In the genomic region with DNA sequence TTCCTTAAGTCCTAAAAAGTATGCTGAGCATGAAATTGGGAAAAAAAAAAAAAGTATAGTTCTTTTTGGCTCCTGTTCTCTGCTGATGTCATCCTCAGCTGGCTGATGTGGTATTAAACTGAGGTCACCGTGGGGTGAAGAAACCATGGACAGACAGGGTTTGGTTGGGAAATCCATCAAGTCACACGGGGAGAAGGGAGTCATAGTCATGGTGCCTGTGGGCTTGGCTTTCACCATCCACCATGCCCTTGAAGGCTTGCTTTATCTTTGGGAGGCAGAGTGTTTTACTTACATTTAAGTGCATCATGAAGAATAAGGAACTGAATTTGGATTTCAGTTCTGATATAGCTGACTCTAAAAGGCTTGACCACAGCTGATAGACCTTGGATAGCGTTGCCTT, we compare ENCODE assay signal across 16 mouse cellular contexts. TPM values are rescaled to one million over a fixed set of nuclear protein-coding genes. Genes with fewer than 3 reads are reported as not detected.
A peak's percentile ranks its signal among the peaks of the same experiment; 100 is the strongest.
DNase-seq lines count a peak whose midpoint lies in the region; ATAC-seq lines count a peak whose summit lies in the region.
"Had no signal": no experiment of that assay in that cellular context is flagged by ENCODE, and none has a peak within 500 bp of the region (broad histone marks: within the 10 kb centered on the region; RNA-seq: fewer than 3 reads in every experiment).

No protein-coding gene starts in this region.

- no peaks in the 10 kb centered on the region for H3K9me3 ChIP-seq in heart, embryonic 11.5 days (replicated peaks; ENCODE audit: control insufficient read depth, low read length)
- no peaks in the 10 kb centered on the region for H3K9me3 ChIP-seq in intestine, embryonic 16.5 days (ENCODE audit: control insufficient read depth, low read length)
- H3K9me3 ChIP-seq: embryonic facial prominence, embryonic 10.5 days; forebrain, embryonic 10.5 days; hindbrain, embryonic 13.5 days had no signal

- no peaks in the 10 kb centered on the region for H3K4me1 ChIP-seq in heart, embryonic 11.5 days (ENCODE audit: control insufficient read depth, insufficient read depth, low read length)
- no peaks in the 10 kb centered on the region for H3K4me1 ChIP-seq in intestine, embryonic 16.5 days (ENCODE audit: control insufficient read depth, insufficient read depth, low read length)

- H3K9ac ChIP-seq in heart, embryonic 11.5 days (ENCODE audit: low read depth, low read length), result no peak overlapping the region
- no peak overlapping the region for H3K9ac ChIP-seq in intestine, embryonic 16.5 days (ENCODE audit: low read depth, low read length)
- H3K9ac ChIP-seq: hindbrain, embryonic 13.5 days had no signal

- H3K27me3 ChIP-seq in heart, embryonic 11.5 days (ENCODE audit: control insufficient read depth, insufficient read depth, low read length), result no peaks in the 10 kb centered on the region
- no peaks in the 10 kb centered on the region; the same call in 1 of the 2 replicates for H3K27me3 ChIP-seq in intestine, embryonic 16.5 days (replicated peaks; ENCODE audit: control insufficient read depth, insufficient read depth, low read length)
- H3K27me3 ChIP-seq: hindbrain, embryonic 13.5 days had no signal

- H3K4me3 ChIP-seq in heart, embryonic 11.5 days (ENCODE audit: low read depth, low read length), result no peak overlapping the region
- H3K4me3 ChIP-seq in intestine, embryonic 16.5 days (ENCODE audit: low read length), result no peak overlapping the region
- H3K4me3 ChIP-seq: embryonic facial prominence, embryonic 10.5 days; forebrain, embryonic 10.5 days; hindbrain, embryonic 13.5 days had no signal

- no peaks in the 10 kb centered on the region for H3K36me3 ChIP-seq in heart, embryonic 11.5 days (ENCODE audit: control insufficient read depth, insufficient read depth, low read length)
- no peaks in the 10 kb centered on the region for H3K36me3 ChIP-seq in intestine, embryonic 16.5 days (ENCODE audit: control insufficient read depth, insufficient read depth, low read length)
- H3K36me3 ChIP-seq: embryonic facial prominence, embryonic 10.5 days; forebrain, embryonic 10.5 days; hindbrain, embryonic 13.5 days had no signal

- 87% methylated on average over 3 of the region's 3 CpGs for WGBS in heart, embryonic 11.5 days (ENCODE audit: insufficient replicate concordance)
- 92% methylated on average over 3 of the region's 3 CpGs for WGBS in intestine, embryonic 16.5 days

- intact Hi-C loops in left cerebral cortex, postnatal 36 days (cut with DNase I), result no loop called here

- H3K4me2 ChIP-seq in heart, embryonic 11.5 days, result no peak overlapping the region
- no peak overlapping the region for H3K4me2 ChIP-seq in intestine, embryonic 16.5 days (ENCODE audit: low read depth, low read length)
- H3K4me2 ChIP-seq: hindbrain, embryonic 13.5 days had no signal

- H3K27ac ChIP-seq in heart, embryonic 11.5 days (ENCODE audit: low read depth, low read length), result no peak overlapping the region
- H3K27ac ChIP-seq in intestine, embryonic 16.5 days (ENCODE audit: low read length), result no peak overlapping the region
- H3K27ac ChIP-seq: embryonic facial prominence, embryonic 10.5 days; forebrain, embryonic 10.5 days; hindbrain, embryonic 13.5 days; hindbrain, postnatal 0 days had no signal

- peak; percentile 19 for DNase-seq in adrenal gland, adult 8-10 months
- no peak for DNase-seq in adrenal gland, adult 18-20 months (ENCODE audit: low spot score in 2 of 2)
- peak; percentile 77 for DNase-seq in 416B (ENCODE audit: low read depth)
- DNase-seq in left cerebral cortex, postnatal 36 days (ENCODE audit: low spot score in 2 of 2), result no peak
- DNase-seq: cerebellum, adult 18-20 months; cerebellum, adult 9-11 months; heart, postnatal 10 days; kidney, adult 18-20 months had no signal

- ATAC-seq in granulocyte monocyte progenitor cell, adult 5-6 weeks (replicated peaks; ENCODE audit: poor library complexity, severe bottlenecking), result peak; percentile 78
- no peak for ATAC-seq in heart, embryonic 11.5 days (replicated peaks; ENCODE audit: insufficient number of reproducible peaks, low FRiP score, low TSS enrichment)
- no peak for ATAC-seq in intestine, embryonic 16.5 days
- ATAC-seq: forebrain, embryonic 14.5 days; hindbrain, postnatal 0 days had no signal

RNA-seq across cellular contexts. Expression of a gene that starts 19.4 kb away (rescaled TPM):
- under 1 TPM; 0.74 to 0.98 (median 0.85) TPM for total RNA-seq in adrenal gland, adult 8-10 months (2022)
- total RNA-seq in adrenal gland, adult 18-20 months (2021), result 1 to 10 TPM in 1 of 2 experiments, under 1 TPM in 1; 0.45 to 1.1 TPM
- total RNA-seq in granulocyte monocyte progenitor cell, adult 5-6 weeks (2014; fragmentation: Nextera tagmentation), result 3.1 and 3.9 TPM in 2 replicates
- total RNA-seq in granulocyte monocyte progenitor cell, adult 5-6 weeks (2017), result 5.5 and 6.1 TPM in 2 replicates
- 42.0 and 48.3 TPM in 2 replicates for polyA plus RNA-seq in heart, embryonic 11.5 days (2014; fragmentation: Nextera tagmentation; extraction: Ambion mirVana)
- total RNA-seq in left cerebral cortex, postnatal 36 days (2021), result 1 to 10 TPM; 4.8 to 5.5 TPM
- 28.7 and 34.0 TPM in 2 replicates for polyA plus RNA-seq in intestine, embryonic 16.5 days (2015; fragmentation: Nextera tagmentation; extraction: Ambion mirVana)

Comparison
In these comparisons a context has a peak if more than half of its experiments do, and no peak if none do; other contexts are left out.
1. DNase-seq: peak in adrenal gland, adult 8-10 months (single experiment) and 416B (single experiment); none in adrenal gland, adult 18-20 months (0 of 2) and left cerebral cortex, postnatal 36 days (0 of 2).